Mouse (Mus musculus): ENCODE data around the gene Jam3. TPM values are rescaled to one million over a fixed set of nuclear protein-coding genes. Genes with fewer than 3 reads are reported as not detected.

Gene Jam3
- total and polyA plus RNA-seq, 3 experiments, result 0.17 to 2.0 (median 0.72) TPM

DNA sequence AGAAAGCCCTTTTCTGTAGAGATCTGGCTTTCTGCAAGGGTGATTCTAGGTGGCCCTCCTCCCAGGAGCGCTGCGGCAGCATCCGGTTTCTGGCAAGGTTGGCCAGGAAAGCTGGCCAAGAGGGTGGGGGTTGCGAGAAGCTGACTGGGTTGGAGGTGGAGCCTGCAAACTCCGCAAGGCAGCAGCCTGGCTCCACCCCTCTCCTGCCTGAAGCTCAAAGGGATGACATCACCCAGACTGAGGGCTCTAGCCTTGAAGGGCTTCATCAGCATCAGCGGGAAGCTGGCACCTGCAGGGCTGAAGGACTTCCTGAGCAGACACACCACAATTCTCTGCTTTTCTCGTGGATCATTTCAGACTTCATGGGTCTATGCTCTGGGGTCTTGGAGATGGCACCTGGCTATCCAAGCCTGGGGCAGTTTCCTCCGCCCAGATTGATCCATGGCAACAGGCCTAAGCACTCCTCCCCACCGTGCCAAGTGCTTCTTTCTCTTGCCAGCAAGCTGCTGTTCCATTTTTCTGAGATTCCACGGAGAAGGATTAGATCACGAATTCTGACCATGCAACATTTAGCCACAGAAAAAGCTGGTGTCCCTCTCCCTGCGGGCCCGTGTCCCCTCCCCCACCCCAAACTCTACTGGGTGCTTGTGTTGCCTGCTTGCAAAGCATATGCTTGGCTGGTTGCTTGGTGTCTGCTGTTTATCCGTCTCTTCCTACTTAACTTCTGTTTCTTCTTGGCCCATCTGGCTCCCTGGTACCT, 37.0 kb upstream of the Jam3 start:
- Histone ChIP-seq H3K27me3 (replicated peaks) (no peaks in the 10 kb centered on the region), H3K4me3 (replicated peaks in 1 of 3; ENCODE audit: low read depth in 2 of 3, low read length in 2 of 3, poor library complexity in 1 of 3) (peak overlapping the region in 2 of 3 experiments; percentile 34 to 45), H3K27ac (ENCODE audit: insufficient read depth, low read depth) (no peak overlapping the region), H3K79me2 (replicated peaks; ENCODE audit: control insufficient read depth, extremely low read depth, insufficient read depth, poor library complexity, severe bottlenecking) (no peaks in the 10 kb centered on the region), H3K9ac (ENCODE audit: insufficient read depth, low read depth) (no peak overlapping the region), H3K4me1 (ENCODE audit: control insufficient read depth in 1 of 2, insufficient read depth in 2 of 2) (peaks cover 14 to 40% of the 10 kb centered on the region in 2 experiments), H3K9me3 (replicated peaks; ENCODE audit: low read length) (no peaks in the 10 kb centered on the region), H3K4me2 (ENCODE audit: insufficient read depth, low read depth, poor library complexity, severe bottlenecking) (peak overlapping the region; percentile 53), H3K36me3 (replicated peaks in 1 of 2; ENCODE audit: control insufficient read depth in 1 of 2, insufficient read depth in 1 of 2, low read length in 1 of 2) (no peaks in the 10 kb centered on the region)
- dilution Hi-C loops (cut with MboI; ENCODE audit: extremely low pct_ligation_motif_present, extremely low pct_unique_long_range_greater_than_20kb, low sequenced_read_pairs), result no loop called here
- TF ChIP-seq POLR2A (IDR thresholded peaks at IDR 0.05; ENCODE audit: low read depth, low read length), result peak; percentile 60
- TF ChIP-seq PAX5 (IDR thresholded peaks at IDR 0.05; ENCODE audit: low read length), result no peak
- TF ChIP-seq KAT2A (IDR thresholded peaks at IDR 0.05; ENCODE audit: insufficient replicate concordance, low read length), result no peak
- TF ChIP-seq JUN (IDR thresholded peaks at IDR 0.05; ENCODE audit: insufficient read depth, low read depth, low read length), result peak; percentile 73
- TF ChIP-seq SMC3 (IDR thresholded peaks at IDR 0.05; ENCODE audit: low read depth, low read length), result no peak
- TF ChIP-seq E2F4 (IDR thresholded peaks at IDR 0.05; ENCODE audit: insufficient replicate concordance, low read depth, low read length), result no peak
- 0 out of 2 replicates have a peak, but pooled peaks have one; percentile 20 for TF ChIP-seq NRF1 (IDR thresholded peaks at IDR 0.05; ENCODE audit: low read depth, low read length)
- no peak for TF ChIP-seq UBTF (IDR thresholded peaks at IDR 0.05; ENCODE audit: low read depth, low read length)
- TF ChIP-seq POLR2AphosphoS2 (IDR thresholded peaks at IDR 0.05; ENCODE audit: low read depth, low read length), result no peak
- 0 out of 2 replicates have a peak, but pooled peaks have one; percentile 6 for TF ChIP-seq TCF12 (IDR thresholded peaks at IDR 0.05; ENCODE audit: low read depth, low read length)
- no peak for TF ChIP-seq ZKSCAN1 (IDR thresholded peaks at IDR 0.05; ENCODE audit: borderline replicate concordance, low read depth, low read length)
- TF ChIP-seq MYC (IDR thresholded peaks at IDR 0.05; ENCODE audit: low read depth, low read length), result no peak
- TF ChIP-seq ELF1 (IDR thresholded peaks at IDR 0.05; ENCODE audit: low read depth, low read length), result peak; percentile 44; the same call in 1 of the 2 replicates
- TF ChIP-seq NELFE (IDR thresholded peaks at IDR 0.05; ENCODE audit: low read depth, low read length), result peak; percentile 34
- TF ChIP-seq MEF2A (IDR thresholded peaks at IDR 0.05; ENCODE audit: borderline replicate concordance, low read depth, low read length), result peak; percentile 29; the same call in 1 of the 2 replicates
- TF ChIP-seq MXI1 (IDR thresholded peaks at IDR 0.05; ENCODE audit: low read depth, low read length), result no peak
- TF ChIP-seq EP300 (IDR thresholded peaks at IDR 0.05; ENCODE audit: low read length), result no peak; the same call in 1 of the 2 replicates
- no peak for TF ChIP-seq RAD21 (IDR thresholded peaks at IDR 0.05; ENCODE audit: low read depth, low read length)
- TF ChIP-seq RCOR1 (conservative IDR thresholded peaks at IDR 0.05; ENCODE audit: low read depth, low read length), result no peak
- no peak for TF ChIP-seq CTCF (conservative IDR thresholded peaks at IDR 0.05 in 1 of 2, IDR thresholded peaks at IDR 0.05 in 1 of 2; ENCODE audit: low read depth in 2 of 2, low read length in 2 of 2)
- no peak for TF ChIP-seq BHLHE40 (IDR thresholded peaks at IDR 0.05; ENCODE audit: low read depth, low read length)
- no peak for TF ChIP-seq MAZ (IDR thresholded peaks at IDR 0.05; ENCODE audit: low read depth, low read length)
- no peak for TF ChIP-seq SIN3A (IDR thresholded peaks at IDR 0.05; ENCODE audit: low read length)
- no peak for TF ChIP-seq MAX (IDR thresholded peaks at IDR 0.05; ENCODE audit: low read length)
- TF ChIP-seq ZNF384 (IDR thresholded peaks at IDR 0.05; ENCODE audit: low read depth, low read length), result no peak
- TF ChIP-seq CHD2 (IDR thresholded peaks at IDR 0.05; ENCODE audit: low read length), result peak; percentile 46; the same call in 1 of the 2 replicates
- no peak for TF ChIP-seq CHD1 (IDR thresholded peaks at IDR 0.05; ENCODE audit: low read depth, low read length)
- TF ChIP-seq JUND (conservative IDR thresholded peaks at IDR 0.05; ENCODE audit: low read depth, low read length), result peak; percentile 43; the same call in 1 of the 2 replicates
- no peak for TF ChIP-seq ETS1 (conservative IDR thresholded peaks at IDR 0.05; ENCODE audit: low read depth, low read length)
- no peak for TF ChIP-seq GABPA (IDR thresholded peaks at IDR 0.05; ENCODE audit: insufficient replicate concordance, low read depth, low read length)
- TF ChIP-seq USF2 (conservative IDR thresholded peaks at IDR 0.05; ENCODE audit: low read depth, low read length), result no peak
- TF ChIP-seq ZC3H11A (IDR thresholded peaks at IDR 0.05; ENCODE audit: low read depth, low read length), result no peak
- peak; percentile 65; the same call in 1 of the 2 replicates for TF ChIP-seq TBP (conservative IDR thresholded peaks at IDR 0.05; ENCODE audit: low read depth, low read length)
- TF ChIP-seq MAFK (IDR thresholded peaks at IDR 0.05; ENCODE audit: insufficient replicate concordance, low read length), result no peak
- no peak for TF ChIP-seq ZMIZ1 (IDR thresholded peaks at IDR 0.05; ENCODE audit: low read depth, low read length)
- no peak for TF ChIP-seq USF1 (IDR thresholded peaks at IDR 0.05; ENCODE audit: low read depth, low read length)
- TF ChIP-seq HCFC1 (IDR thresholded peaks at IDR 0.05; ENCODE audit: low read depth, low read length), result no peak
- TF ChIP-seq IRF4 (IDR thresholded peaks at IDR 0.05; ENCODE audit: low read depth, low read length), result no peak
- peak; percentile 89 for DNase-seq (ENCODE audit: extremely low read depth)
- in situ Hi-C loops (cut with MboI; ENCODE audit: low pct_ligation_motif_present, low pct_unique_long_range_greater_than_20kb, low sequenced_read_pairs), result no loop called here

Data from CH12.LX (cell line).